Mouse (Mus musculus): Measurements from ENCODE around the gene Ccnyl1.

Gene Ccnyl1

DNA sequence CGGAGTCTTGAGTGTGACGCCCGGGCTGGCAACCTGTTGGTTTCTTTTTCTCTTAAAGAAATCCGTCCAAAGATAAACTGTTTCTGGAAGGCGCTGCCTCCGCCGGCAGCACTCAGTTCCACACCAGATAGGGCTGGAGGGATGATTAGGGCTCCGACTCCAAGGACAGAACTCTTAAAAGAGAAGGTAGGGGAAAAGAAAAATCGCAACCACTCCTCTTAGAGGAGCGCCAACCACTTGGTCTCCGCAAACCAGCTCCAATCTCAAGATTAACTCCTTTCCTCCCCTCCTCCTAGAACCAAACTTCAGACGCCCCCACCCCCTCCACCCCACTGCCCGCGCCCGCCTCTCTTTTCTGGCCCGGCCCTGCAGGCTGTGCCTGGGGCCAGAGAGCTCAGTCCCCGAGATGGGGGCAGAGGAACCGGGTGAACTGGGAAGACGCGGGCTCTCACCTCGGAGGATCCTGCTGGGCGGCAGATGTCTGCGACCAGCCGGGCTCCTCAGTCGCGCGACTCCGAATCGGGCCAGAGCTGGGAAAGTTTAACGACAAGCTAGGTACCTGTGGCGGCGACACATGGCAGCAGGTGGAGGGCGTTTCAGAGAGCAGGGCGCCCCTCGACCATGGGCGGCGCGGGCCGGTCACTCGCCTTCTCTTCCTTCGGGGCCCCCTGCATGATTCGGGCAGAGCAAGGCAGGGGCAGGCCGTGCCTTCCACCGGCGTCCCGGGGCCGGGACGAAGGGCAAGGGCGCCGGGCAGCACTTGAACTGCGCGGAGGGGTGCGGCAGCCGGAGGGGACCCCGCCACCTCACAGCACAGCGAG is 46.6 kb downstream of the Ccnyl1 start:
- intact Hi-C loops (cut with DNase I): loop anchor here (2.0 to 10.0 kb wide), 2 partner anchors 182 to 438 kb away; no protein-coding TSS in a partner anchor

DNA sequence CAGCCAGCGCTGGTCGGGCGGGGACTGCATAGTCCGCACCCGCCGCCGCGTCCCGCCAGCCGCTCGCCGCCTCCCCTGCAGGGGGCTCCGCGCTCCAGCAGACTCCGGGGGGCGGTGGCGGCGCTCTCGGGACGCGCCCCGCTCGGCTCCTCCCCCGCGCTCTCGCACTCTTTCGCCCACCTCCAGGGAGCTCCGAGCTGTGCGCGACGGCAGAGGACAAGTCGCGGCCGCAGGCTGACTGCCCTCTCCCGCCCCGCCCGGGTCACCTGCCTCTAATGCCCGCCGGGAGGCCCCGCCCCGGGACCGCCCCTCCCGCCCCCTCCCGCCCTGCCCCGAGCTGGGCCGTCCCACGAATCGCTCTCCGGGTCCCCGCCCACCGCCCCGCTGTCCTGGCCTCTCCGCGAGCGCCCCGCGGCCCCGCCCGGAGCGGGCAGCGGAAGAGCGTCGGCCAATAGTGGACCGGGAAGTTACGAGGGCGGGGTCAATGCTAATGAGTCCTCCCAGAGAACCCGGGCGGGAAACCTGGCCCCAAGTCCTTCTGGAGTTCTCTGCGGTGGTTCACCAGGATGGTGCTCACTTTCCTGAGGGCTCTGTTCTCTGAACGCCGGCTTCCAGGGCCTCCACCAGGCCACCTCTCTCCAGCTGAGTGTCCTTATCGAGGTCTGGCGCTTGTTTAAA is 47.4 kb downstream of the Ccnyl1 start, which contains the start of gene Fzd5:
TSS of gene Fzd5 (minus strand) at position 250 of the 678 bp plus-strand sequence.
- intact Hi-C loops (cut with DNase I): loop anchor here (2.0 to 10.0 kb wide), 2 partner anchors 181 to 437 kb away; no protein-coding TSS in a partner anchor

DNA sequence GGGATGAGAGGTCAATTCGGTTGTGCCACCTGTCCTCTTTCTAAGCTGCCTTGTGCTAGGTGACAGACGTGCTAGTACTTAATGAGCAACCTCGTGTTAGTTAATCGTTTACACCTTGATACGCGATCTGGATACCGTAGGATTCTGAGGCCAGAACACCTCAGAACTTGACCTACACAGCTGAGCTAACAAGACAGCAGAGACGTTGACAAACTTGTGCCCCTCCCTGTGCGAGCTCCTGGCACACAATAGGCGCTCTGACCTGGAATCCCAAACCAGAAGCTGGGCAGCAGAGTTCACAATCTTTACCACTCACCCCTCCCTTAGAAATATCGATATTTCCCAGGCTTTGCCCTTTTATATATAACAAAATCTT is 47.9 kb downstream of the Ccnyl1 start:
- intact Hi-C loops (cut with DNase I): loop anchor here (10.0 kb wide), 1 partner anchor 437 kb away; no protein-coding TSS in a partner anchor

- intact Hi-C loops (cut with DNase I): loop anchor here (10.0 kb wide), 1 partner anchor 436 kb away; no protein-coding TSS in a partner anchor
These were observed 48.4 kb downstream of the Ccnyl1 start for GRCm38 (mm10) chr1:64738661-64739082.

DNA sequence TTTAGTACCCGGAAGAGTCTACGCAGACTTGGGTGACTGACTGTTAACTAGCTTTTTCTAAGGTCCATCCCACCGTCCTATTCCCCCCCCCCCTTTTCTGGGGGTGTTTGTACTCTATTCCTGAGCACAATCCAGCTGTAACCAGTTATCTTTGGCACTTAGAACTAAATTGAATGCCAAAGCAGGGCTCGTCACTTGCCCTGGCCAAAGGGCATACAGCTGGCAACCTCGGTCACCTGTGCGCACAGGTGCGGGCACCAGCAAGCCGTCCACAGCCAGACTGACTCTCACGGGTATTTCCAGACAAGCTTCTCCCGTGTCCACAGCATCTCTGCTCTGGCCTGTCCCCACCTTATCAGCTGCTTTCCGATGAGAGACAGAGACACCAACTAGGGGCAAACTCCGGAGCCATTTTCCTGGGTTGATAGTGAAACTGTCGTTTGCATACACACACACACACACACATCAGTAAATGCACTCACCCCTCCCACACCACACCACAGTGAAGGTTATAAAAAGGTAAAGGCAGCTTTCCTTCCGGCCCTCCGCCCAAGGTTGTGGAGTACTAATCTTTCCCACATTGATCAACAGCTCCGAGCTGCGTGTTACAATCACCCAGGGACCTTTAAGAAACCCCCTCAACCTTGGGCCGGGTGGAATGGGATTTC is 52.6 kb downstream of the Ccnyl1 start:
- intact Hi-C loops (cut with DNase I): loop anchor here (5.0 kb wide), 1 partner anchor 34 kb away; no protein-coding TSS in a partner anchor

DNA sequence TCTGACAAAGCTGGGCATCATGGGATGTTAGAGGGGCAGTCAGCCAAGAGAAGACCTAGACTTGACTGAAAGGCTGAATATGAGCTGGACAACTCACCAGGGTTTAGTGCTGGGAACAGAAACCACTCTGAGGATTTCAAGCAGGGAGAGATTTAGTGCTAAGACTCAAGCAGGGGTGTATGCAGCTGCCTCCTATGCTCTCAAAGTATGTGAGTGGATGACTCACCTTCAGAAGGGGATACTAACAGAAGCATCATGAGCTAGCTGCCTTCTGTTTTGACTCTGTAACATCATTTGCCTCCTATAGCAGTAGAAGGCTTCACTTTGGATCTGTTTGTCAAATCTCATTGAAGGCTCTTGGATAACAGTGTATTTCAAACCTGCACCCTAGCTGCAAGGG is 54.4 kb downstream of the Ccnyl1 start:
- intact Hi-C loops (cut with DNase I): loop anchor here (5.0 kb wide), 1 partner anchor 33 kb away; no protein-coding TSS in a partner anchor

DNA sequence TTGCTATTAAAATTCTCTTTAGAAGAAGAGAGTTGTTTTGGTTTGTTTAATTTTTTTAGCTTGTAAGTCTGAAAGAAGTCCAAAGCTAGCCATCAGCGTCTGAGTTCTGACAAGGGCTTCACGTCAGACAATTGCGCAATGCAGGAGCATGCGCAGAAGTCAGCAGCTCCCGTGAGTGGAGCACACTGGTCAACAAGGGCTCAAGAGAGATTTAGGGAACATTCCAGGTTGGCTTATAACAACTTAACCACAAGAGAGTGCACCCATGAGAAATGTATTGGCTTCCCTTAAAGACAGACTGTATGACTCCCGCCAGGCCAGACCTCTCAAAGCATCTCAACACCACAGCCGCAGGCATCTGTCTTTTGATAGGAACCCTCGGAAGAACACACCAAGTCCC is 62.9 kb downstream of the Ccnyl1 start:
- intact Hi-C loops (cut with DNase I): no loop called here

DNA sequence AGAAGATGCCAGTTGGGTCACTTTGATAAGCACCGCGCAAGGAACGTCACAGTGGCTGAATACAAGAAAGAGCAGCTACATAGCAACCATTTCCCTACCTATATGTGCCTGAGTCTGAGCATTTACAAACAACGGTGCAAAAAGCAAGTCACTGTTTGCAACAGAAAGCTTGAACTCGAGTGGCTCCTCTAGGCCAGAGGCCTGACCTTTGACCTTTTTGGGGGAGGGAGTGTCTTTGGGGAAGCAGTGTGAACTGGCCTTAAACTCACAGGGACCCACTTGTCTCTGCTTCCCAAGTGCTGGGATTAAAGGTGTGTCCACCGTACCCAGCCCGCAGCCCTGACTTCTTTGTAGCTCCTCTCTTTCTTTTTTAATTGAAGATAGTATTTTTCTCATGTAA is 63.4 kb downstream of the Ccnyl1 start:
- intact Hi-C loops (cut with DNase I): no loop called here

DNA sequence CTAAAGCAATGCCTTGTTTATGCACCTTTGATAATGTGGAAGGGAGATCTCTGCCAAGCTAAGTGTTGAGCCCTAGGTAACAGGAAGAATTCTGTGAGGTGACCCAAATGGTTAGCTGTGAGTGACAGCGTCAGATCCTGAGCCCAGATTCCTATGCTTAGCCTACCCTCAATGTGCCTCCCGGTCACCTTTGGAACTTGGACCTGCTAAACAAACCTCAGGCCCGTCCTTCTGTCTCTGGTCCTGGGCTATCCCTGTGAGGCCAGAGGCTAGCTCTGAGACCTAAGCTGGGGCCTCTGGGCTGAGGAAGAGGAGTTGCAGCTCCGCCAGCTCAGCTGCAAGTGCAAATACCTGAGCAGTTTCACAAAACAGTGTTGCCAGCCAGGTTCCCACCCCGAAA is 64.4 kb downstream of the Ccnyl1 start:
- intact Hi-C loops (cut with DNase I): no loop called here

DNA sequence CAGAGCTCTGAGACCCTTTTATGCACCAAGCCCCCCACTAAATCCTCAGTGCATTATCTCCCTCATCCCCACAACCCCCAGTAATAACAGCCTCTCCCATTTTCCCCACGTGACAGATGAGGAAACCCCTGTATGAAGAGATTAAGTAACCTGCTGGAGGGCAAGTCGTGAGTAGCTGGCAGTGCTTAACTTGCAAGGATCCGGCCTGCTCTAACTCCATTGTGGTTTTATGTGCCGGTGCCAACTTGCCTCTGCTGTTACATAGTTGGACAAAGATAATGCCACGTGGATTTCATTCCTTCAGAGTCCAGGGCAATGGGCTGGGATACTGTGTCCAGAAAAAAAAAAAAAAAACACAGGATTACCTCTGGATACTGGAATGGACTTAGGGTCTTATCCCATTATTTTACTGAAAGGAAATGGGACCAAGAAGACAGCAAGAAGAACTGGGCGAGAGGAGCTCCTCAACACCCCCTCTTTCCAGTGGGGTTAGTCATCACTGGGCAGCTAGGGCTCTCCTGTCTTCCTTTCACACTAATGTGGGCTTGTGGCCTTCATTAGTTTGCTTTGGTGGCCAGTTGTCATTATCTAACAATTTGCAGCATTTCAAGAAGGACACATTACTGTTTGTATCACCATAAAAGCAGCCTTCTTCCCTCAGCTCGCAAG is 65.8 kb downstream of the Ccnyl1 start:
- intact Hi-C loops (cut with DNase I): no loop called here

DNA sequence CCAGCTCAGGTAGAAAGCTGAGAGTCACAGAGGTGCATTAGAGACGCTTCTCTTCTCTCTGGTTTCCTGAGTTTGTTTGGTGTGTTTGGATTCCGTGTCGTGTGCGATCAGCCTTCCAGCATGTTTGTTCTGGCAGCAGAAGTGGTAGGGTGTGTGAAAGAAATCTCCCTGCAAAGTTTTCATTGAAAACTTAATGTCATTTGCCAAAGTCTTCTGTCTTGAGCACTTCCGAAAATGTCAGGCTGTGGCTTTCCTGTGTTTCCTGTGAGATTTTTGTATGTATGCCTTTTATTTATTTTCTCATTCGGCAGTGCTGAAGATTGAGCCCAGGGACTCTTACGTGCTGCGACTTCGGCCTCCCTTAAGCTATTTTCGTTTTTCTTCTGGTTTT is 66.4 kb downstream of the Ccnyl1 start:
- intact Hi-C loops (cut with DNase I): no loop called here

DNA sequence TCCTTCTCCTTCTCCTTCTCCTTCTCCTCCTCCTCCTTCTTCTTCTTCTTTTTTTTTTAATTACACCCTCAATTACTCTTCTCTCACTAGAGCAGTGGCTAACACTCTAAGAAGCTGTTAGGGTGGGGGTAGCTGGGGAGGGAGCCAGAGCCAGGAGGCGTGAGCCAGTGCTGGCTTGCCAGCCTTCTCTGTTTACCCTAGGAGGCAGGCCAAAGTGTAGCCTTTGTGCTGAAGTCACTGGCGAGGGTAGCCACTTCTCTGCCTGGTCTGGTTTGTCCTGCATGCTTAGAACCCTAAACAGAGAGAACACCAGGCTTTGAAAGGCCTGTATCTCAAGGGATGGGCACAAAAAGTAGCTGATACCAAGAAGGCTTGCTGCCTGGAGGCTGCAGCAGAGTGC is 67.0 kb downstream of the Ccnyl1 start:
- intact Hi-C loops (cut with DNase I): no loop called here

DNA sequence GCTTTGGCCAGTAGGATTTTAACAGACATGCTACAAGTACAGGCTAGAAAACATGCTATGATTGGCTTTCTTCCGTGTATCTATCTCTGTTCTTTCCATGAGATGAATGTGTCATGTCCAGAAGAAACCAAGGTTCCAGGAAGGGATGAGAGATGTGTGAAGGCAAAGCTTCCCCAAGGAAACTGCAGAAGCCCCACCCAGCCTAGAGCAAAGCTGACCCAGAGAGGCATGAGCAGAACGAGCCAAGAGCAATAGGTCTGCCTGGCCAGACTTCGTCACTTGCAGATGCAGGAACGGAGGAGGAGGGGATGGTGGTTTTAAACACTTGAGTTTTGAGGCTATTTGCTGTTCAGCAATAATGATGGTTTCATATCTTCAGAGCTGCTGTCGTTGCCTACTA is 67.5 kb downstream of the Ccnyl1 start:
- intact Hi-C loops (cut with DNase I): no loop called here

- intact Hi-C loops (cut with DNase I): no loop called here
These were observed 71.4 kb downstream of the Ccnyl1 start for GRCm38 (mm10) chr1:64761646-64762045.

DNA sequence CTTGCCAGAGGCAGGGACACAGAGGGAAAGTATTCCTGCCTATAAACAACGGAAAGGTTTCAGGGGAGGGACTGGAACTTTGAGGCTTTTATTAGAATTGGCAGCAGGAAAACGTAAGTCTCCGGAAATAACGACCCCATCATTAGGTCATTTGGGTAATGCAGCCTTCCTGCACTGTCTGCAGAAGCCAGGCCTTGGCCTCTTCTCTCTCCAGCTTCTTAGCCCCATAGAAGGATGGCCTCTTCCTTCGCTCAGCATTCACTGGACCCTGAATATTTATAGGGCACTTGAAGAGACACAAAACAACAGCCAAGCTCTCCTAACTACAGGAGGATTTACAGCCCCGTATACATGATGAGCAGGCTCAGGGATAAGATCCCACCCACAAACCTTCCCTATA is 79.9 kb downstream of the Ccnyl1 start:
- intact Hi-C loops (cut with DNase I): no loop called here

- intact Hi-C loops (cut with DNase I): no loop called here
These were observed 83.0 kb downstream of the Ccnyl1 start for GRCm38 (mm10) chr1:64773305-64773704.

Measured in adrenal gland (tissue).